Mouse (Mus musculus) gastrocnemius, postnatal 14 days (tissue): ENCODE measurements around the gene Fam241b. TPM values are rescaled to one million over a fixed set of nuclear protein-coding genes. Genes with fewer than 3 reads are reported as not detected.

Source experiments
- DNase-seq: peaks from one replicate; pipeline ENCODE4 v3.0.0; 2021; ENCODE audit warnings: mixed read lengths
- intact Hi-C: fragments of 180-260 bp; cut with DNase I; formaldehyde crosslinking; loops from one replicate; pipeline ENCODE4 v1.15.1; 2025; ENCODE audit warnings: low total_unique reads
- total RNA-seq, 2 experiments: library from RNA; stranded (reverse); gene quantifications; 2 replicates each; pipeline ENCODE4 v1.2.3; 2021

Gene Fam241b
- total RNA-seq, 2 experiments from 2014 or later = 0.38 to 1.4 TPM

GRCm38 (mm10) chr10:62137150-62137549 is 6.6 kb downstream of the Fam241b start:
- intact Hi-C loops = no loop called here

GRCm38 (mm10) chr10:62135696-62136470 is 7.8 kb downstream of the Fam241b start:
- intact Hi-C loops = no loop called here
- no peak for DNase-seq

More at GRCm38 (mm10) chr10:62137150-62137549, 6.6 kb downstream of the Fam241b start:
- DNase-seq = no peak

- DNase-seq = no peak
- intact Hi-C loops = no loop called here
Measured at GRCm38 (mm10) chr10:62132691-62133281, 10.9 kb downstream of the Fam241b start, which contains the start of gene Neurog3. Gene Neurog3 (plus strand): TSS chr10:62133090.

GRCm38 (mm10) chr10:62128316-62128951 is 15.3 kb downstream of the Fam241b start:
- intact Hi-C loops = no loop called here
- DNase-seq = no peak

GRCm38 (mm10) chr10:62127711-62128231 is 15.9 kb downstream of the Fam241b start:
- no peak for DNase-seq
- intact Hi-C loops = no loop called here

GRCm38 (mm10) chr10:62127137-62127536 is 16.6 kb downstream of the Fam241b start:
- no peak for DNase-seq
- intact Hi-C loops = no loop called here

- intact Hi-C loops = no loop called here
Measured at GRCm38 (mm10) chr10:62113865-62114647, 29.7 kb downstream of the Fam241b start.

GRCm38 (mm10) chr10:62111207-62111576 is 32.5 kb downstream of the Fam241b start:
- intact Hi-C loops = no loop called here
- no peak for DNase-seq

More at GRCm38 (mm10) chr10:62113865-62114647, 29.7 kb downstream of the Fam241b start:
- no peak for DNase-seq

GRCm38 (mm10) chr10:62110504-62111206 is 33.1 kb downstream of the Fam241b start:
- intact Hi-C loops = no loop called here
- peak; percentile 79 for DNase-seq

GRCm38 (mm10) chr10:62107048-62107447 is 36.7 kb downstream of the Fam241b start:
- DNase-seq = no peak
- intact Hi-C loops = loop anchor here (2.0 to 5.0 kb wide), 2 partner anchors 76 to 135 kb away; no protein-coding TSS in a partner anchor

GRCm38 (mm10) chr10:62104835-62105576 is 38.7 kb downstream of the Fam241b start:
- intact Hi-C loops = loop anchor here (5.0 kb wide), 2 partner anchors 137 to 228 kb away; no protein-coding TSS in a partner anchor
- DNase-seq = peak; percentile 42

GRCm38 (mm10) chr10:62101504-62102439 is 41.9 kb downstream of the Fam241b start:
- DNase-seq = peak; percentile 72
- intact Hi-C loops = loop anchor here (2.0 to 5.0 kb wide), 3 partner anchors 45 to 224 kb away; no protein-coding TSS in a partner anchor

GRCm38 (mm10) chr10:62099749-62100403 is 43.8 kb downstream of the Fam241b start:
- intact Hi-C loops = loop anchor here (5.0 kb wide), 1 partner anchor 223 kb away; no protein-coding TSS in a partner anchor
- DNase-seq = no peak

GRCm38 (mm10) chr10:62094401-62094800 is 49.3 kb downstream of the Fam241b start:
- intact Hi-C loops = no loop called here
- DNase-seq = no peak

GRCm38 (mm10) chr10:62093903-62094302 is 49.8 kb downstream of the Fam241b start:
- no peak for DNase-seq
- intact Hi-C loops = no loop called here

- no peak for DNase-seq
- intact Hi-C loops = no loop called here
Measured at GRCm38 (mm10) chr10:62089486-62089885, 54.2 kb downstream of the Fam241b start.
